Mouse (Mus musculus): ENCODE results near the gene Vsig8.

Gene Vsig8

GRCm38 (mm10) chr1:172555638-172556037 is at the start of gene Vsig8:
Vsig8 (plus strand) TSS chr1:172555938.
- ATAC-seq (ENCODE audit: insufficient number of reproducible peaks, low FRiP score, low TSS enrichment), result no peak

- ATAC-seq (ENCODE audit: insufficient number of reproducible peaks, low FRiP score, low TSS enrichment), result no peak
These were observed 48.7 kb upstream of the Vsig8 start for GRCm38 (mm10) chr1:172507001-172507400.

DNA sequence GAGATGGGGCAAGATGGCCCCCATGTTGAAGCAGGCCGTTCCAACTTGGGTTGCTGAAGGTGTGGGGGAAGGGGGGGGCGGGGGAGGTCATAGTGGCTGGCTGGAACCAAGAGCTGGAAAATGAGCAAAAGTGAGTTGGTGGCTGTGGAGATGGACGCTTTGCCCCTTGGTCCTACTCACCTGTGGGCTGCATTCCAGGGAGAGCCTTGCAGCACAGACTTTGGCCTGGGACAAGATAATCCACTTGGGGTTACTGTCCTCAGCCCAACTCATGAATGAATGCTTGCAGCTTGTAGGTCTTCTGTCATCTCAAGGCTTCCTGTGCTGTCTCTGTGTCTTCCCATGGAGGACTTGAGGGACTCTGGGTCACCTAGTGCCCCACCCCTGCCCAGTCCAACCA is 48.0 kb upstream of the Vsig8 start:
- ATAC-seq (ENCODE audit: insufficient number of reproducible peaks, low FRiP score, low TSS enrichment), result no peak

- ATAC-seq (ENCODE audit: insufficient number of reproducible peaks, low FRiP score, low TSS enrichment), result no peak
These were observed 47.6 kb upstream of the Vsig8 start for GRCm38 (mm10) chr1:172508172-172508571.

- ATAC-seq (ENCODE audit: insufficient number of reproducible peaks, low FRiP score, low TSS enrichment), result no peak
These were observed 46.5 kb upstream of the Vsig8 start for GRCm38 (mm10) chr1:172509235-172509634.

DNA sequence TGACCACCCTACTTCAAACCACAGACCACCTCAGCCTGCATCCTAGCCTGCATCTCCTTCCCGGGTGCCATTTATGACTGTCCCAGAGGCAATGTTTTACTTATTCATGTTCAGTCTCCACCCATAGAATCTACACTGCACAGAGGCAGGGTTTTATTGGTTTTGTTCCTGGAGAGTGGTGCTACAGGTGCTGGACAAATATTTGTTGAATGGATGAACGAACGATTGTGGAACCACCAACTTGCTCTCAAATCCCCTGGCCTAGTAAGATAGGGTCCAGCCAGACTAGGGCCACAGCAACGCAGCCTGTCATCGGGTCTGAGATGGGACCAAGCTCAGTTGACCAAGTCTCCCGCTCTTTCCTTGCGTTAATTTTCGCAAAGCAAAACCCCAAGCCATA is 45.8 kb upstream of the Vsig8 start:
- ATAC-seq (ENCODE audit: insufficient number of reproducible peaks, low FRiP score, low TSS enrichment), result no peak

DNA sequence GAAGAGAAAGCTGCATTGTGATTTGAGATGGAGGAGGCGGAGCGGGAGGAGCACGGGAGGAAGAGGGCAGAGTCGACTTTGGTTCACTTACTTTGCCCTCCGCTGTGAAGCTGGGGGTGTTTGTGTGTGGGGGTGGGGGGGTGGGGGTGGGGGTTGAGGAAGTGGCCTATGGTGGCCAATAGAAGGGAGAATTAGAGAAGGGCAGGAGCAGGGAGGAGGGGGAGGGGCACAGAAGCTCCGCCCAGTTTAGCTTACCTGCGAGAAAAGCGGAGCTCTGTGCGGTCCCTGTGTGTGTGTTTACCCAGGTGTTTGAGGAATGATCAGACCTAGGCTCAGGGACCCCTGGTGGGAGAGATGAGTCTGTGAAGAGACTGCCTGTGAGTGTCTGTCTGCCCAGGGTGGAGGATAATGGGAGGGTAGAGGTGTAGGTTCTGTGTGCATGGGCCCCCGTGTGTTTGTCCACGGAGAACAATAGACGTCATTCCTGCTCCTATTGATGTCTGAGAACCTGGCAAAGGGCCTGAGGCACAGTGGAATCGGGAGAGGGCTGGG is 45.2 kb upstream of the Vsig8 start:
- no peak for ATAC-seq (ENCODE audit: insufficient number of reproducible peaks, low FRiP score, low TSS enrichment)

- no peak for ATAC-seq (ENCODE audit: insufficient number of reproducible peaks, low FRiP score, low TSS enrichment)
These were observed 42.8 kb upstream of the Vsig8 start for GRCm38 (mm10) chr1:172512962-172513361.

DNA sequence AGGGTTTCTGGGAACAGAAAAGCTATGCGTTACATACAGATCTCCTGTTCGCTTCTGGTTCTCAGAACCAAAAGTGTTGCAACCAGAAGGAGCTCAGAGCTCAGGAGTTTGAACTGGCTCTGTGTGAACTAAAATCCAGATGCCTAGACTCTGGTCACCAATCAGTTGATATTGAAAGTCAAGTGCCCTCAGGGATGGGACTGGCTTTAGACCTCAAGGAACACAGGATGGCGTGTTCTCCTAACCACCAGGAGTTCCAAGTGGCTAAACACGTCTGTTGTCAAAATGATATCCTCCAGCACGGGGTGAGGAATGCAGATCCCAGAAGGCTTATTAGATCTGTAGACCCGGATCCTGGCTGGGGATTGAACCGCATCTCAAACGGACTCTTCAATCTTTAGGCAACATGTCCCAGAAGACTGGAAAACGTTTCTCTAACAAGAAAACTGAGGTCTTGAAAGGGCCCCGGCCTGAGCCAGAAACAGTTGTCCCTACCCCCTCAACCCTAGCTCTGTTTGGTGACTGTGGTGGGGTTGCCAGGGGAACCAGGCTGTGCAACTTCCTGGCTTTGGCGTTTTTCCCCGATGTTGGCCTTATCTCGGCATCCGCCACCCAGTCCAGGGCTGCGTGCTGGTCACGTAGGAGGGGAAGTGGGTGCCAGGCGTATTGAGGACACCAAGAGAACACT is 42.1 kb upstream of the Vsig8 start:
- ATAC-seq (ENCODE audit: insufficient number of reproducible peaks, low FRiP score, low TSS enrichment), result no peak

DNA sequence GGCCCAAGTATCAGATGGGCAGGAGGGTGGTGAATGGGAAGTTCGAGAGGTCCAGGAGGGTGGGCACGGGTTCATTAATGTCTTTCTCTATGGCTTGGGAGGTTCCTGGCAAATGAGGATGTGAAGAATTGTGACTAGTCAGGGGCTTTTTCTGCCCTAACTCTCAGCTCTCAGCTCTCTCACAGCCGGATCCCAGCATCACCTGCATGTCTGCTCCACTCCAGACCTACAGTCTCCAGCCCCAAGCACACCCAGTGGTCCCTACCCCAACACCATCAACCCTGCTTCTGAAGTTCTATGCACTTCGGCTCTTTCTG is 41.6 kb upstream of the Vsig8 start:
- ATAC-seq (ENCODE audit: insufficient number of reproducible peaks, low FRiP score, low TSS enrichment), result no peak

DNA sequence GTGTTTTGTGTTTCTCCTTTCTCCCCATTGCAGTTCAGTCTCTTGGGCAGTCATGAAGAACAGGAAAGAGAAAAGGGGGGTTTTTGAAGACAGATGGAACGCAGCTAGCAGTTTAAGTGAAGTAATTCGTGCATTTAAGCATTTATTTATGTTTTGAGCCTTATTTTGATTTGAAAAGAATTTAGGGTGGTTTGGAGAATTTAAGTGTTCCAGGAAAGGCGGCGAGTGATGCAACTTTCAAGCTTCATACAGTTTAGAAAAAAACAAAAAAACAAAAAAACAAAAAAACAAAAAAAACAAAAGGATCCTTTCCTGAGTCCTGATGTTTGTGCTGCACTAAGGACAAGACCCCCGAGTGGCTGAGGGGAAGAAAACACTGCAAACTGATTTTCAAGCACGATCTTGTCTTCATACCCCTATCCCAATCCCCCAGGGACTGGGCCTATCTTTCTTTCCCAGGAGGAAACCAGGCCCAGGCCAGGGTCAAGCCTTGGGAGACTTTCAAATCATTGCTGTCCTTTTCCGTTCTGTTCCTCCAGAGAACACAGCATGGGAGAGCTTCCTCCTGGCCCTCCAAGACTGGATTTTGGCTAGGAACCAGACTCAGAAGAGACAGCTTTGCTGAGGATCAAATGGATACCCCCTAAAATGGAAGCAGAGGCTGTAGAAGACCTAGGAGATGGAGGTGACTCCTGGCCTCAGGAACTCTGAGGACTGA is 41.0 kb upstream of the Vsig8 start:
- no peak for ATAC-seq (ENCODE audit: insufficient number of reproducible peaks, low FRiP score, low TSS enrichment)

DNA sequence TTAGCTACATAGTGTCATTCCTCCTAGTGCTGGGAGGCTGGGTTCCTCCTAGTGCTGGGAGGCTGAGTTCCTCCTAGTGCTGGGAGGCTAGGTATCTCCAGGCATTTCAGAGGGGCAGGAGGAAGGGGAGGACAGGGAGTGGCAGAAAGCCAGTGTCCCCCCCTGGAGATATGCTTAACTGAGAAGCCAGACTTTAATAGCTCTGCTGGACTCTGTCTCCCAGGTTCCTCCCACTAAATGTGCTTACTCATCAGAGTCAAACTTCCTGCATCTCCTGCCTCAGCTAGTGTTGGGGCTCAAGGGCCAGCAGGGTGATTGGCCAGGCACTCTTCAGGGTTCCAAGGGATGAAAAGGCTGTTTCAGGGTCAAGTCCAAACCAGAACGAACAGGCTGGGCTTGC is 40.3 kb upstream of the Vsig8 start:
- ATAC-seq (ENCODE audit: insufficient number of reproducible peaks, low FRiP score, low TSS enrichment), result no peak

GRCm38 (mm10) chr1:172518013-172518412 is 37.7 kb upstream of the Vsig8 start:
- no peak for ATAC-seq (ENCODE audit: insufficient number of reproducible peaks, low FRiP score, low TSS enrichment)

GRCm38 (mm10) chr1:172519644-172520043 is 36.1 kb upstream of the Vsig8 start:
- ATAC-seq (ENCODE audit: insufficient number of reproducible peaks, low FRiP score, low TSS enrichment), result no peak

DNA sequence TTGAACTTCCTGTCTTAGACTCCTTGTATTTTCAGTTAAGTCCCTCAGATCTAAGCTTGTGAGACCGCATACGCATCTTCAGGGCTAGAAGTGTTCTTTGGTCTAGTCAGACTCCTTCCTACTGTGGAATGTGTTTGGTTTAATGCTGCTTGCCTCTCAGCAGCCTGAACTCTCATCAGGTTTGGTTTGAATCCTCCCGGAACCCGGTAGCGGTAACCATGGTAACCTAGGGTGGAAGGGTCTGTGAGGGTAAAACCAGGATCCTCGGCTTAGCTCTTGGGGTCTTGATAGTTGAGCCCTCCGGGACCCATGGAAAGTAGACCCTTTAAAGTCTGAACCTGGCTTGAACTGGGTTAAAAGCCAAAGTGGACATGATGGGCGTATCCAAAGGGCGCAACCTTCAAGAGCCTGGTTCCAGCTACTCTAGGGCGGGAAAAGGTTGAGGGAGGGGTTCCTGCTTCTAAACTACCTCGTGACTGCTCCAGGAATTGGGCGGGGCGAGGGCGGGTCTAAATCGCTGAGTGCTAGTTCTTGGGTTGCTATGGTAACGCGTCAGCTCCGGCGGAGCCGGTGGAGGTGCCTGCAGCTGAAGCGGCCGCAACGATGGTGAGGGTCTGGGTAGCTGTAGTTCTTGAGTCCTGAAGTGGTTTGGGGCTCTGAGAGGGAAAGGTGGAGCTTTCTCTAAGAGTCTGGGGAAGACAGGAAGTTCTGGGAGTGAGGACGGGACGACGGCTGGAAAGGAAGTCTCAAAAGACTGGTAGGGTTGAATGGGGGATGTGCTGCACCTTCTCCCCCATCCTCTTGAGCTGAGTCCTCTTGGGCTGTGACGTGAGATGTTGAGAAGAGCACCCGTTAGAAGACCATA is 34.9 kb upstream of the Vsig8 start, which contains the start of gene Cfap45:
Cfap45 (plus strand) TSS at position 226 of the 865 bp plus-strand sequence.
- ATAC-seq (ENCODE audit: insufficient number of reproducible peaks, low FRiP score, low TSS enrichment), result no peak

DNA sequence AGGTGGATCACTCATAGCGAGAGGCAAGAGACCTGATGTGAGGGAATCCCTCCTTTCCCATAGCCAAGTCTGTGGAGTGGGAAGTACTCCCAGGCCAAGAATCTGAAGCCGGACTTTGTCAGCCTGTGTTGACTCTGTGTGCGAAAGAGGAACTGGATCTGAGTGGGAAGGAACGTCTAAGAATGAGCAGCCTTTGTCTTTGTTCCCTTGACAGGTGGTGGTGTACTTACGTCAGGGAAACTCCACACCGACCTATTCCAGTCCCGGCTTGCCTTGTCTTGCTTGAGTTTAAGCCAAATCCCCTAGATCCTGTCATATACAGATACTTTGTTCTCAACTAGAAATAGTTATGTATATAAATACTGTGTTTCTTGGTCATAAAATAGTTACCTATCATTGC is 33.2 kb upstream of the Vsig8 start:
- no peak for ATAC-seq (ENCODE audit: insufficient number of reproducible peaks, low FRiP score, low TSS enrichment)

DNA sequence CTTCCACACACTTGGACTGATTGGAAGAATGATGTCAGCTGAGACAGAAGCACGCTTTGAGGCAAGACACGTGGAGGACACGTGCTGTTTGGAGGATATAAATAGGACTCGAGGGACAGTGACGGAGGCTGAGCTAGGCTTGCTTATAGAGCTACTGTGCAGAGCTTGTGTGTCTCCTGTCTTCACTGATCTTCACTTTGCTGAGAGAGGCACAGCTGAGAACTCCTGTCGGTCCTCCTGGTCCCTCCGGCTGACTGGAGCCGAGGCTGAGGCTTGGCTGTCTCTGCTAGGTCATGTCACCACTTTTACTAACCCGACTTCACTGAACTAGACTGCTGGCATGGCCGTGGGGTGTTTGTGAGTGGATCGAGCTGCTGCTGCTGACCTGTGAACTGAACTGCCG is 32.0 kb upstream of the Vsig8 start:
- ATAC-seq (ENCODE audit: insufficient number of reproducible peaks, low FRiP score, low TSS enrichment), result no peak

DNA sequence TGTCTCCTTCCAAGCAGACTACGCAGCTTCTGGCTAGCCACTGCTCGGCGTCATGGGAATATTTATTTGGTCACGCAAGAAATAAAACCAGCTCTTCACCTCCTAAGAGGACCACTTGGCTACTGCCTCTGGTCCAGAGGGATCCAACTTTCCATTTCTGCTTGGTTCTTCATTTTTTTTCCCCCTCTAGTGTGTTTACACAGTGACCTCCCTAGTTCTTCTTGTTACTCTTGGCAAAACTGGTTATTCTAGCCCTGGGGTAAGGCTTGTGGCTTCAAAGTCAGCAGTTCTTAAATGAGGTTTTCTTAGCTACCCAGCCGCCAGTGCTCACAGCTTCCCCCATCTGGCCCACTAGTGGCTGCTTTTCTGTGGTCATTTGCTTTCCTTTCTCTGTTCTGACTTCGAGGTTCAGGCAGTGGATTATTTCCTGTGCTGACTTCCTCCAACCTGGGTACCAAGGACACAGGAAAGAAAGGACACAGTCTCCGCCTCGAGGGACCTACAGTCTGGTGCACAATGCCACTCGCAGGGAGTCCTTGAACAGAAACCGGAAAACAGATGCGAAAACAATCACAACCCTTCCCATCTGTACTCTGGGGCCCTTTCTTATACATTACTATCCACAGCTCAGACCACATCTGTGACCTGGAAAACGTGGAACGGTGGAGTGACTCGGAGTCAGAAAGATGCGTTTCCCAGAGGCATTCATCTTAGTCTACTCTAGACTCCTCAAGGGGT is 30.5 kb upstream of the Vsig8 start:
- ATAC-seq (ENCODE audit: insufficient number of reproducible peaks, low FRiP score, low TSS enrichment), result no peak

- ATAC-seq (ENCODE audit: insufficient number of reproducible peaks, low FRiP score, low TSS enrichment), result no peak
These were observed 29.8 kb upstream of the Vsig8 start for GRCm38 (mm10) chr1:172525971-172526370.

- ATAC-seq (ENCODE audit: insufficient number of reproducible peaks, low FRiP score, low TSS enrichment), result no peak
These were observed 29.2 kb upstream of the Vsig8 start for GRCm38 (mm10) chr1:172526380-172527081.

Measured in cerebellum, adult (tissue).